Mouse (Mus musculus) cerebellum, adult 2 months (tissue): Measurements from ENCODE around the gene Fcmr.

Experiments used
- CTCF ChIP-seq: fragments of 200-500 bp; IDR thresholded peaks from 2 replicates; pipeline ENCODE4 v1.5.1; 2011; ENCODE audit warnings: low read depth, mild to moderate bottlenecking, control low read depth, low read length, moderate library complexity, borderline replicate concordance; ENCODE audit not compliant: insufficient read depth
- POLR2A ChIP-seq: fragments of 200-500 bp; IDR thresholded peaks from 2 replicates; pipeline ENCODE4 v1.6.1; 2011; ENCODE audit warnings: low read length, control low read depth, borderline replicate concordance; ENCODE audit not compliant: insufficient read depth

DNA sequence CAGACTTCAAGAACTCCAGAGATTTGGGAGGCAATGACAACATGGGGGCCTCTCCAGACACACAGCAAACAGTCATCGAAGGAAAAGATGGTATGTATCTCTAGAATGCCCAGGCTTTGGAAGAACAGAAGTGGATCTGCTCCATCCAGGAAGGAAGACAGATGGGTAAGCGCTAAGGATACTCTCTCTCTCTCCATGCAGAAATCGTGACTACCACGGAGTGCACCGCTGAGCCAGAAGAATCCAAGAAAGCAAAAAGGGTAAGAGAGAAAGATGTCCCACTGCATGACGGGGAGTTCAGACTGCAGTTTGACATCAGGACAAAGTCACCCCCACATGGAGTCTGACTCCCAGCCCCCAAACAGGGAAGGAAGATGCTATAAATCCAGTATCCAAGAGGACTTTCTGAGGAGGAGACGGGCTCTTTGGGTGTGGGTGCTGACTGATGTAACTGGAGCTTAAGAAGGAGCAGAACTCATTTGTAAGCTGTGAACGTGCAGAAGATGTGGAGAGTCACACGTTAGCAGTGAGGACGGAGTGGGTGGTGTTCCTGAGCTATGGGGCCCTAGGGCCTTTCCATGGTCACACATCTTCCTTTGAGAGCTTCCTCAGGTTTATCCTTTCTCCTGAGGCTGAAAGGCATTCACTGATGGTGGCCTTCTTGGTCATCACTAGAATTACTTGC lies 15.8 kb upstream of the Fcmr start:
- TF ChIP-seq CTCF (no peak), POLR2A (no peak)
